Mouse (Mus musculus): ENCODE results near the gene D6Wsu163e.

D6Wsu163e gene

GRCm38 (mm10) chr6:127010021-127010420 is 70.3 kb downstream of the D6Wsu163e start:
- no peak for DNase-seq

- no peak for DNase-seq
These were observed 72.3 kb downstream of the D6Wsu163e start for GRCm38 (mm10) chr6:127011947-127012535.

GRCm38 (mm10) chr6:127014906-127015770 is 75.4 kb downstream of the D6Wsu163e start, which contains the start of gene Fgf6:
Gene Fgf6, plus strand, starts transcription at chr6:127015586.
- no peak for DNase-seq

- no peak for DNase-seq
These were observed 79.5 kb downstream of the D6Wsu163e start for GRCm38 (mm10) chr6:127019254-127019653.

- DNase-seq = no peak
These were observed 80.7 kb downstream of the D6Wsu163e start for GRCm38 (mm10) chr6:127020431-127020830.

- DNase-seq = no peak
These were observed 85.1 kb downstream of the D6Wsu163e start for GRCm38 (mm10) chr6:127024836-127025235.

All from layer of hippocampus, adult 9-11 months (tissue).